Mouse (Mus musculus): Measurements from ENCODE around the gene Dolk.

- TF ChIP-seq CTCF (IDR thresholded peaks at IDR 0.05; ENCODE audit: borderline replicate concordance, insufficient read depth, low read length), result no peak
- TF ChIP-seq POLR2A (IDR thresholded peaks at IDR 0.05; ENCODE audit: low read depth, low read length), result no peak
These were observed 37.0 kb downstream of the Dolk start for GRCm38 (mm10) chr2:30249182-30249581.
